Mouse (Mus musculus): Measurements from ENCODE around the gene Syne3.

DNA sequence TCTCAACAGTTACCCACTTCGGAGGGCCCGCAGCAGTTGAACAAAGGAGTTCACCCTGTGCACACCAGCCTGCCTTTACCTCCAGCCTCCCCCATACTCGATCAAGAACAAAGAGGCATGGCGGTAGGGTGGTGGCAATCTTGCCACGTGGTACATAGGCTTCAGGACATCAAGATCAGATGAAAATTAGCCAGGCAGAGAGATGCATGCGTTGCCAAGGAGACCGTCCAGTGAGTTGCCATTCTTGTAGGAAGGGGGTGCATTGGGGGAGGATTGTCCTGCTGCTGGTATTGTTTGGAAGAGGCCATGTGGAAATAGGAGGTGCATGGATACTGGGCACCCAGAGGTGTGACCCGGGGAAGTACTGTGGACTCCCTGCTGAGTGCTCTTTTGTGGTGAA is 87.0 kb downstream of the Syne3 start:
- no peak for TF ChIP-seq CTCF (IDR thresholded peaks at IDR 0.05; ENCODE audit: control insufficient read depth, insufficient read depth, insufficient replicate concordance, low read depth, low read length)
- TF ChIP-seq POLR2A (IDR thresholded peaks at IDR 0.05; ENCODE audit: control insufficient read depth, low read depth, low read length), result no peak
